Mouse (Mus musculus) embryonic facial prominence, embryonic 13.5 days (tissue): Measurements from ENCODE around the gene Hbs1l. TPM values are rescaled to one million over a fixed set of nuclear protein-coding genes. Genes with fewer than 3 reads are reported as not detected.

Source experiments
- ATAC-seq: fragments of 200-750 bp; cut with Nextera tagmentation; 2 replicates; pipeline ENCODE4 v1.8.0; 2017; ENCODE audit warnings: low read depth; ENCODE audit not compliant: insufficient number of reproducible peaks, insufficient read depth, low FRiP score, low TSS enrichment
- H3K27ac ChIP-seq: fragments of 300-500 bp; sonication (generic); 2 replicates; pipeline ENCODE4 v1.5.1; 2015; ENCODE audit warnings: moderate library complexity, mild to moderate bottlenecking, inconsistent platforms
- H3K27me3 ChIP-seq: fragments of 300-500 bp; sonication (generic); 2 replicates; pipeline ENCODE4 v1.6.1; 2015; ENCODE audit warnings: mild to moderate bottlenecking, inconsistent platforms
- H3K36me3 ChIP-seq: fragments of 300-500 bp; sonication (generic); 2 replicates; pipeline ENCODE4 v1.6.1; 2015; ENCODE audit warnings: mild to moderate bottlenecking, inconsistent platforms
- H3K4me1 ChIP-seq: fragments of 300-500 bp; sonication (generic); 2 replicates; pipeline ENCODE4 v1.6.1; 2015; ENCODE audit warnings: inconsistent platforms
- H3K4me2 ChIP-seq: fragments of 300-500 bp; sonication (generic); 2 replicates; pipeline ENCODE4 v1.6.1; 2015; ENCODE audit warnings: moderate library complexity, mild to moderate bottlenecking, inconsistent platforms
- H3K4me3 ChIP-seq: fragments of 300-500 bp; sonication (generic); 2 replicates; pipeline ENCODE4 v1.5.1; 2015; ENCODE audit warnings: mild to moderate bottlenecking, inconsistent platforms
- H3K9ac ChIP-seq: fragments of 300-500 bp; sonication (generic); 2 replicates; pipeline ENCODE4 v1.6.1; 2015; ENCODE audit warnings: mild to moderate bottlenecking, inconsistent platforms
- H3K9me3 ChIP-seq: fragments of 300-500 bp; sonication (generic); 2 replicates; pipeline ENCODE4 v1.6.1; 2016; ENCODE audit warnings: inconsistent platforms
- WGBS: fragments of 180-500 bp; shearing (Covaris S2); methylation state at CpG from one replicate; pipeline ENCODE4 v1.1.7; 2015; ENCODE audit warnings: mixed read lengths; 5-methylcytosine and 5-hydroxymethylcytosine counted together
- polyA plus RNA-seq: library from polyadenylated mRNA; unstranded; fragments of >200 nt; fragmentation: Nextera tagmentation; extraction: Ambion mirVana; gene quantifications from 2 replicates; pipeline ENCODE4 v1.2.1, GENCODE M21; 2015

The Hbs1l gene
- polyA plus RNA-seq, 1 experiment from 2014 or later = 88.0 TPM

GRCm38 (mm10) chr10:21349449-21349848, 53.7 kb downstream of the Hbs1l start:
- no peaks in the 10 kb centered on the region for H3K27me3 ChIP-seq
- H3K27ac ChIP-seq = no peak overlapping the region
- peaks cover 63% of the 10 kb centered on the region for H3K36me3 ChIP-seq
- ATAC-seq = no peak
- 93% methylated on average over 5 of the region's 5 CpGs for WGBS
- no peak overlapping the region for H3K4me3 ChIP-seq
- H3K4me2 ChIP-seq = no peak overlapping the region
- no peaks in the 10 kb centered on the region for H3K9me3 ChIP-seq
- H3K4me1 ChIP-seq = no peaks in the 10 kb centered on the region
- H3K9ac ChIP-seq = no peak overlapping the region

GRCm38 (mm10) chr10:21349946-21350345, 54.2 kb downstream of the Hbs1l start:
- H3K4me3 ChIP-seq = no peak overlapping the region
- 97% methylated on average over 2 of the region's 2 CpGs for WGBS
- ATAC-seq = no peak
- H3K4me2 ChIP-seq = no peak overlapping the region
- H3K4me1 ChIP-seq = no peaks in the 10 kb centered on the region
- H3K9me3 ChIP-seq = no peaks in the 10 kb centered on the region
- H3K9ac ChIP-seq = no peak overlapping the region
- no peaks in the 10 kb centered on the region for H3K27me3 ChIP-seq
- H3K27ac ChIP-seq = no peak overlapping the region
- peaks cover 67% of the 10 kb centered on the region for H3K36me3 ChIP-seq

DNA sequence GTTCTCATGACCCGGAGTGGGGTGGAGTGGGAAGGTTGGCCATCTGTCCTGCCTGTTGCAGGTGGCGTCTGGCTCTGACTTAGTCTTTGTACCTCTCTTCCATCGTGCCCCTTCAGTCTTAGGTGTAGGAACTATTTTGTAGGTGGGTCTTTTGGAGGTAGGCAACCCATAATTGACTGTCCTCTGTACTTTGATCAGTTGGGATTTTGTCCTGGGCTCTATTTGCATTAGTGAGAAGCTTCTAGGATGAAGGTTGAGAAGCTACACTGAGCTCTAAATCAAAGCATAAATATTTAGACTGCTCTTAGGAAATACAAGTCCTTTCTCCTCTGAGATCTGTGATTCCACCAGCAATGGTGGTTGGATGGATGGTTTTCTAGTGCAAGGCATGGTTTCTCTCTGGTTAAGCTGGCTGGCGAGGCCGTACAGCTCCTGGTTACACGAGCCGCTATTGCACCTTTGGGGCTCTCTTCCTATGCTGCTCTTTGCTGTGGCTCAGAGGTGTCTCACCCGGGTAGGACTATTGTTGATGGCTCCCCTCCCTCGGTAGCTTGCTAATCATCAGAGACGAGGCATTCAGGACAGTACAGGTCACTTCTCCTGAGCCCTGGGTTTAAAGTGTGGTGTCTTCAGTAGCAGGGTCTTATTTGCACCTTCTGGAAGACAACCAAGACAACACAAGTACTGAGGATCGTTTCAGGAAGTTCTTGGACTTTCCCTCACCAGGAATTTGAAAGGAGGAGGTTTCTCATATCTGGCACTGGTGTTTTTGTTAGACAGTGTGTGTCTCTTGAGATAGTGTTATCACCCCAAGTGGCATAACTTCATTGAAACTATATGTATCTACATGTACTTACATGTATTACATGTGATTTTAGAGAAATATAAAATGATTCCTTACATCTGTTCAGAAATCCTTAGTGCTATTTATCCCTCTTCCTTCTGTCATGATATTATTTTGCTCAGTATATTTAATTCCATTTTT, 55.0 kb downstream of the Hbs1l start:
- Histone ChIP-seq H3K4me3 (no peak overlapping the region), H3K36me3 (peaks cover 67% of the 10 kb centered on the region), H3K9ac (no peak overlapping the region), H3K4me1 (no peaks in the 10 kb centered on the region), H3K4me2 (no peak overlapping the region), H3K27ac (no peak overlapping the region), H3K27me3 (no peaks in the 10 kb centered on the region), H3K9me3 (no peaks in the 10 kb centered on the region)
- no peak for ATAC-seq
- WGBS = 93% methylated on average over 11 of the region's 11 CpGs

DNA sequence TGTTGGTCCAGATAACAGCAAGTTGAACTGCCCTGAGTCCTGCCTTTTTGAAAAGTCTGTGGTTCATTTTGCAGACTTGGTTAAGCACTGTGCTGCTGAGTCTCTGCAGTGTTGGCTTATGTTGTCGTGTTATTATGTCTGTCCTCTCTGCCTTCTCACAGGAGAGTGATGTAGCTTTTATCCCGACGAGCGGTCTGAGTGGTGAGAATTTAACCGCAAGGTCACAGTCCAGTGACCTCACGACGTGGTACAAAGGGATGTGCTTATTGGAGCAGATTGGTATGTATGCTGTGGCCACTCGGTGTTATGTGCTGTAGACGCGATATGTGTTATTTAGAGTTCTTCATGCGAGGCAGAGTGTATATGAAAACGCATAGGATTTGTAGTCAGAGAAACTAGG, 56.0 kb downstream of the Hbs1l start:
- H3K9me3 ChIP-seq = no peaks in the 10 kb centered on the region
- H3K4me1 ChIP-seq = no peaks in the 10 kb centered on the region
- H3K36me3 ChIP-seq = peaks cover 76% of the 10 kb centered on the region
- ATAC-seq = no peak
- H3K4me2 ChIP-seq = no peak overlapping the region
- H3K9ac ChIP-seq = no peak overlapping the region
- no peak overlapping the region for H3K4me3 ChIP-seq
- 86% methylated on average over 12 of the region's 12 CpGs for WGBS
- H3K27me3 ChIP-seq = no peaks in the 10 kb centered on the region
- H3K27ac ChIP-seq = no peak overlapping the region

DNA sequence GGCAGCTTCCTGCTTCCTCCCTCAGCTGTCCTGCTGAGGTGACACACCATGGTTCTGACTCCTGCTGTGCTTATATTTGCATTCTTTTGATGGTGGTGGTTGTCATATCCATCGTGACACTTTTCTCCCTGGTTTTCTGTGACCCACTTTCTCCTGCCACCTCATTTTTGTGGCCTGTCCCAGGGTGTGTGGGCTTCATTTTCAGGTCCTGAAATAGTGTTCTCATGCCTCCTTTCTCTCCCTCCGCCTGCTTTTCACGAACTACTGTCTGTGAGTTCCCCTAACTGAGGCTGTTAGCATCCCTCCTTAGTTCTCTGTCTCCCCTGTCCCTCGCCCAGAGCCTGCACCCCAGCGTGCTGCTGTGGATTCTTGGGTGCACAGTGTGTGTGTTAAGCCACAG, 58.1 kb downstream of the Hbs1l start:
- ATAC-seq = no peak
- no peaks in the 10 kb centered on the region for H3K4me1 ChIP-seq
- no peaks in the 10 kb centered on the region for H3K27me3 ChIP-seq
- H3K9me3 ChIP-seq = no peaks in the 10 kb centered on the region
- no peak overlapping the region for H3K27ac ChIP-seq
- H3K9ac ChIP-seq = no peak overlapping the region
- 84% methylated on average over 5 of the region's 5 CpGs for WGBS
- H3K36me3 ChIP-seq = peaks cover 72% of the 10 kb centered on the region
- no peak overlapping the region for H3K4me3 ChIP-seq
- H3K4me2 ChIP-seq = no peak overlapping the region

DNA sequence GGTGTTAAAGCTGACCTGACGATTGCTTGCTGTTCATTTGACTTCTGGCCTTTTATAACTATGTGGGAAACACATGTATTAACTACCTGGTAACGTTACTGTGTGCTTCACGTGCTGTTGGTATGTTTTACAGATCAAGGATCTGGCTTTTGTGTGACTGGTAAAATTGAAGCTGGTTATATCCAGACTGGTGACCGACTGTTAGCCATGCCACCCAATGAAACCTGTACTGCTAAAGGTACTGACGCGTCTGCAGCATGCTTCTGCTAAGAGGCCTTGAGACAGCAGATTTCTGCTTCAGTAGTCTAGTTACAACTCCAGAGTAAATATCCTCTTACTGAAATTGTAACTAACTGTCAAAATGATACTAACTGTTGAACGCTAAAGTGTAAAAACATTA, 58.7 kb downstream of the Hbs1l start:
- no peak overlapping the region for H3K4me2 ChIP-seq
- no peak overlapping the region for H3K27ac ChIP-seq
- peaks cover 74% of the 10 kb centered on the region for H3K36me3 ChIP-seq
- 92% methylated on average over 7 of the region's 7 CpGs for WGBS
- no peaks in the 10 kb centered on the region for H3K27me3 ChIP-seq
- H3K9me3 ChIP-seq = no peaks in the 10 kb centered on the region
- no peak for ATAC-seq
- no peak overlapping the region for H3K9ac ChIP-seq
- H3K4me3 ChIP-seq = no peak overlapping the region
- no peaks in the 10 kb centered on the region for H3K4me1 ChIP-seq

GRCm38 (mm10) chr10:21357986-21358385, 62.2 kb downstream of the Hbs1l start:
- Histone ChIP-seq H3K4me1 (no peaks in the 10 kb centered on the region), H3K27ac (no peak overlapping the region), H3K36me3 (peaks cover 73% of the 10 kb centered on the region), H3K9ac (no peak overlapping the region), H3K27me3 (no peaks in the 10 kb centered on the region), H3K4me3 (no peak overlapping the region), H3K9me3 (no peaks in the 10 kb centered on the region), H3K4me2 (no peak overlapping the region)
- no peak for ATAC-seq
- WGBS = 94% methylated on average over 8 of the region's 8 CpGs

- 93% methylated on average over 4 of the region's 4 CpGs for WGBS
- H3K36me3 ChIP-seq = peaks cover 63% of the 10 kb centered on the region
Measured at GRCm38 (mm10) chr10:21359086-21359485, 63.3 kb downstream of the Hbs1l start.

DNA sequence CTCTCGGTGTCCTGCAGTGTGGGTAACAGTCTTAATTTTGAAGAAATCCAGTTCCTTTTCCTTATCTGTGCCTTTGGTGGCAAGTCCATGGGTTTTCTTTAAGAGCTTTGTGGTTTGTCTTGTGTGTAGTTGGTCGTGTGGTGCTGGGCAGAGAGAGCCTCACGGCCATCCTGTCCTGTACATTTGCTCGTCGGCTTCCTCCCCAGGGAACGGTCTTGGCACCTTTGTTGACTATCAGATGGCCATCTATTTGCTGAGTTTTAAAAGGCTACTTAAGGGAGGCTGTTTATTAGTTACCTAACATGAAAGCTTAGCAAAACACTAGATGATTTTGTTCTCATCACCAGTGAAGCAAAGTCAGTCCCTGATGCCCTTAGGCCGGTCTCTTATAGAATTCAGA, 66.1 kb downstream of the Hbs1l start:
- no peaks in the 10 kb centered on the region for H3K4me1 ChIP-seq
- no peak overlapping the region for H3K4me3 ChIP-seq
- no peak for ATAC-seq
- H3K4me2 ChIP-seq = no peak overlapping the region
- H3K27me3 ChIP-seq = no peaks in the 10 kb centered on the region
- WGBS = 77% methylated on average over 7 of the region's 7 CpGs
- H3K27ac ChIP-seq = no peak overlapping the region
- H3K9me3 ChIP-seq = no peaks in the 10 kb centered on the region
- H3K9ac ChIP-seq = no peak overlapping the region
- H3K36me3 ChIP-seq = peaks cover 58% of the 10 kb centered on the region

More at GRCm38 (mm10) chr10:21359086-21359485, 63.3 kb downstream of the Hbs1l start:
- ATAC-seq = no peak
- no peaks in the 10 kb centered on the region for H3K27me3 ChIP-seq
- no peak overlapping the region for H3K4me2 ChIP-seq
- no peaks in the 10 kb centered on the region for H3K9me3 ChIP-seq
- H3K4me3 ChIP-seq = no peak overlapping the region
- H3K27ac ChIP-seq = no peak overlapping the region
- H3K9ac ChIP-seq = no peak overlapping the region
- H3K4me1 ChIP-seq = no peaks in the 10 kb centered on the region

DNA sequence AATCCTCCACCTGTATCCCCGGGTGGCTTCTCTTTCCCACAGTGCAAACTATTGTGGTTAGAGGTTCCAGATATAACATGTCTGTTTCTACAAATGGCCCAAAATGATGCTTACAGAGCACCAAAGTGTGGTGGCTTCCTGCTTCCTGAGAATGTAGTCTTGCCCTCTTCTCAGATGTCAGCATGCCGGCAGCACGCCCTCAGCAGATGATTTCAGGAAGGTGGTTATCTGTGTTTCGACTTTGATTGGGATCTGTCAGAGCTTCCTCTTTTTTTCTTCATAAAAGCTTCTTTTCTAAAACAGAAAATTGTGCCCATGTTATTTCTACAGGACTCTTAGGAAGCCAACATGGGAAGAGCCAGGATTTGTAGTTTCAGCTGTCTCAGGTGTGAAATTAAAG, 67.5 kb downstream of the Hbs1l start:
- Histone ChIP-seq H3K27me3 (no peaks in the 10 kb centered on the region), H3K27ac (no peak overlapping the region), H3K4me1 (no peaks in the 10 kb centered on the region), H3K4me2 (no peak overlapping the region), H3K9me3 (no peaks in the 10 kb centered on the region), H3K9ac (no peak overlapping the region), H3K4me3 (no peak overlapping the region), H3K36me3 (peaks cover 60% of the 10 kb centered on the region)
- no peak for ATAC-seq
- 87% methylated on average over 4 of the region's 4 CpGs for WGBS

GRCm38 (mm10) chr10:21364946-21365345, 69.2 kb downstream of the Hbs1l start:
- 94% methylated on average over 7 of the region's 7 CpGs for WGBS
- Histone ChIP-seq H3K9ac (no peak overlapping the region), H3K4me3 (no peak overlapping the region), H3K27ac (no peak overlapping the region), H3K4me2 (no peak overlapping the region), H3K4me1 (no peaks in the 10 kb centered on the region), H3K27me3 (no peaks in the 10 kb centered on the region), H3K9me3 (no peaks in the 10 kb centered on the region), H3K36me3 (peaks cover 70% of the 10 kb centered on the region)
- ATAC-seq = no peak

GRCm38 (mm10) chr10:21365897-21366296, 70.1 kb downstream of the Hbs1l start:
- Histone ChIP-seq H3K4me3 (no peak overlapping the region), H3K9ac (no peak overlapping the region), H3K4me1 (no peaks in the 10 kb centered on the region), H3K36me3 (peaks cover 65% of the 10 kb centered on the region), H3K27ac (no peak overlapping the region), H3K4me2 (no peak overlapping the region), H3K9me3 (no peaks in the 10 kb centered on the region), H3K27me3 (no peaks in the 10 kb centered on the region)
- WGBS = 84% methylated on average over 4 of the region's 4 CpGs
- ATAC-seq = no peak
